Mouse (Mus musculus) embryonic facial prominence, embryonic 12.5 days (tissue): ENCODE results near the gene Tnfsf13. TPM values are rescaled to one million over a fixed set of nuclear protein-coding genes. Genes with fewer than 3 reads are reported as not detected.
A peak's percentile ranks its signal among the peaks of the same experiment; 100 is the strongest.

Source experiments
- microRNA counts: library from miRNA; unstranded; fragments of <30 nt; microRNA quantifications from one replicate; lab custom pipeline; 2017
- microRNA-seq: library from miRNA; unstranded; fragments of <30 nt; microRNA quantifications from one replicate; pipeline ENCODE4, GENCODE M21; 2017
- polyA plus RNA-seq: library from polyadenylated mRNA; unstranded; fragments of >200 nt; fragmentation: Nextera tagmentation; extraction: Ambion mirVana; gene quantifications from 2 replicates; pipeline ENCODE4 v1.2.1, GENCODE M21; 2016

Tnfsf13 gene
- polyA plus RNA-seq, 1 experiment from 2014 or later, result 0.50 TPM

MicroRNA genes within 50 kb of the gene (microRNA counts, 519-probe panel; counts per million panel counts)
- microRNA mmu-miR-1934 (lab: Ali Mortazavi, UCI), result 460 counts per million, percentile 65 among the panel's probes with 10 or more counts
- 1,609 counts per million, percentile 66 among the panel's probes with 10 or more counts for microRNA mmu-miR-467f (lab: Ali Mortazavi, UCI)

Small RNA genes within 50 kb of the gene (microRNA-seq; reads per million reads assigned to microRNA genes)
- gene Mir1934, result 3.3 reads per million, percentile 15 among the genes with 10 or more reads in this experiment
- not detected for gene Mir467f

Other genes with a start within 250 kb of the Tnfsf13 start
- gene Dnah2, start 136.7 kb downstream of the Tnfsf13 start, polyA plus RNA-seq, result 2.4 and 2.8 TPM in 2 replicates
- 57.0 and 61.9 TPM in 2 replicates for gene Efnb3, start 125.6 kb downstream of the Tnfsf13 start, polyA plus RNA-seq
- gene Wrap53, start 105.5 kb downstream of the Tnfsf13 start, polyA plus RNA-seq, result 29.4 and 36.2 TPM in 2 replicates
- 159 and 161 TPM in 2 replicates for gene Trp53, start 105.4 kb downstream of the Tnfsf13 start, polyA plus RNA-seq
- gene Atp1b2, start 79.8 kb downstream of the Tnfsf13 start, polyA plus RNA-seq, result 4.2 and 5.3 TPM in 2 replicates
- not detected in 2 replicates for gene Shbg, start 67.9 kb downstream of the Tnfsf13 start, polyA plus RNA-seq
- 25.4 and 25.8 TPM in 2 replicates for gene Sat2, start 63.8 kb downstream of the Tnfsf13 start, polyA plus RNA-seq
- 52.2 and 58.4 TPM in 2 replicates for gene Fxr2, start 52.8 kb downstream of the Tnfsf13 start, polyA plus RNA-seq
- 0.36 TPM in 1 of 2 replicates, not detected in the other for gene Sox15, start 30.5 kb downstream of the Tnfsf13 start, polyA plus RNA-seq
- 63.3 and 67.9 TPM in 2 replicates for gene Mpdu1, start 23.1 kb downstream of the Tnfsf13 start, polyA plus RNA-seq
- gene Cd68, start 19.6 kb downstream of the Tnfsf13 start, polyA plus RNA-seq, result 8.0 and 8.5 TPM in 2 replicates
- 561 and 632 TPM in 2 replicates for gene Eif4a1, start 13.4 kb downstream of the Tnfsf13 start, polyA plus RNA-seq
- 134 and 147 TPM in 2 replicates for gene Senp3, start 3.7 kb downstream of the Tnfsf13 start, polyA plus RNA-seq
- 3.1 and 3.9 TPM in 2 replicates for gene Tnfsf12, start 10.1 kb upstream of the Tnfsf13 start, polyA plus RNA-seq
- gene Tnfsfm13, start 10.3 kb upstream of the Tnfsf13 start, polyA plus RNA-seq, result 2.5 and 3.5 TPM in 2 replicates
- gene Polr2a, start 72.9 kb upstream of the Tnfsf13 start, polyA plus RNA-seq, result 27.9 and 32.7 TPM in 2 replicates
- not detected in 2 replicates for gene Slc35g3, start 76.2 kb upstream of the Tnfsf13 start, polyA plus RNA-seq
- 2.1 and 2.4 TPM in 2 replicates for gene Zbtb4, start 80.1 kb upstream of the Tnfsf13 start, polyA plus RNA-seq
- 11.1 and 11.9 TPM in 2 replicates for gene Chrnb1, start 110.2 kb upstream of the Tnfsf13 start, polyA plus RNA-seq
- 1.7 and 2.2 TPM in 2 replicates for gene Fgf11, start 116.1 kb upstream of the Tnfsf13 start, polyA plus RNA-seq
- gene Tmem102, start 119.8 kb upstream of the Tnfsf13 start, polyA plus RNA-seq, result 2.9 and 3.0 TPM in 2 replicates
- gene Gm39566, start 129.5 kb upstream of the Tnfsf13 start, polyA plus RNA-seq, result not detected in 2 replicates
- gene Spem2, start 132.7 kb upstream of the Tnfsf13 start, polyA plus RNA-seq, result not detected in 2 replicates
- gene Spem1, start 136.4 kb upstream of the Tnfsf13 start, polyA plus RNA-seq, result 0.29 and 0.58 TPM in 2 replicates
- gene Nlgn2, start 152.0 kb upstream of the Tnfsf13 start, polyA plus RNA-seq, result 13.0 and 13.1 TPM in 2 replicates
- 351 and 399 TPM in 2 replicates for gene Tmem256, start 152.7 kb upstream of the Tnfsf13 start, polyA plus RNA-seq
- gene Plscr3, start 160.6 kb upstream of the Tnfsf13 start, polyA plus RNA-seq, result 122 and 127 TPM in 2 replicates
- gene Tnk1, start 172.9 kb upstream of the Tnfsf13 start, polyA plus RNA-seq, result 2.4 and 2.5 TPM in 2 replicates
- not detected in 2 replicates for gene Tmem95, start 192.2 kb upstream of the Tnfsf13 start, polyA plus RNA-seq
- 2.9 and 3.0 TPM in 2 replicates for gene Kctd11, start 195.6 kb upstream of the Tnfsf13 start, polyA plus RNA-seq
- 0.83 and 1.3 TPM in 2 replicates for gene Acap1, start 209.8 kb upstream of the Tnfsf13 start, polyA plus RNA-seq
- gene 2810408A11Rik, start 215.2 kb upstream of the Tnfsf13 start, polyA plus RNA-seq, result 21.4 and 23.6 TPM in 2 replicates
- gene Neurl4, start 215.3 kb upstream of the Tnfsf13 start, polyA plus RNA-seq, result 14.2 and 15.9 TPM in 2 replicates
- 84.8 and 92.0 TPM in 2 replicates for gene Gps2, start 228.1 kb upstream of the Tnfsf13 start, polyA plus RNA-seq
- gene Eif5a, start 236.2 kb upstream of the Tnfsf13 start, polyA plus RNA-seq, result 1,661 and 1,669 TPM in 2 replicates